Mouse (Mus musculus) thymus, postnatal 4 days (tissue): ENCODE measurements around the gene Ncor2.

Experiments used
- DNase-seq: peaks from one replicate; pipeline ENCODE4 v3.0.0; 2021

Gene Ncor2

GRCm38 (mm10) chr5:125083674-125084073 lies 95.3 kb downstream of the Ncor2 start:
- no peak for DNase-seq

GRCm38 (mm10) chr5:125081318-125082101 lies 97.5 kb downstream of the Ncor2 start:
- no peak for DNase-seq

GRCm38 (mm10) chr5:125080787-125081317 lies 98.2 kb downstream of the Ncor2 start:
- no peak for DNase-seq

- no peak for DNase-seq
Measured at GRCm38 (mm10) chr5:125080352-125080751, 98.7 kb downstream of the Ncor2 start.

GRCm38 (mm10) chr5:125078220-125078619 lies 100.8 kb downstream of the Ncor2 start:
- no peak for DNase-seq

GRCm38 (mm10) chr5:125076183-125076582 lies 102.8 kb downstream of the Ncor2 start:
- no peak for DNase-seq

GRCm38 (mm10) chr5:125074571-125075171 lies 104.3 kb downstream of the Ncor2 start:
- no peak for DNase-seq

- no peak for DNase-seq
Measured at GRCm38 (mm10) chr5:125073896-125074295, 105.1 kb downstream of the Ncor2 start.

GRCm38 (mm10) chr5:125073335-125073734 lies 105.7 kb downstream of the Ncor2 start:
- DNase-seq = no peak

- no peak for DNase-seq
Measured at GRCm38 (mm10) chr5:125072425-125072824, 106.6 kb downstream of the Ncor2 start.

- DNase-seq = no peak
Measured at GRCm38 (mm10) chr5:125071919-125072318, 107.1 kb downstream of the Ncor2 start.

- DNase-seq = no peak
Measured at GRCm38 (mm10) chr5:125070399-125070798, 108.6 kb downstream of the Ncor2 start.

- DNase-seq = no peak
Measured at GRCm38 (mm10) chr5:125069916-125070315, 109.1 kb downstream of the Ncor2 start.

GRCm38 (mm10) chr5:125069426-125069825 lies 109.6 kb downstream of the Ncor2 start:
- DNase-seq = no peak

- no peak for DNase-seq
Measured at GRCm38 (mm10) chr5:125068371-125068951, 110.6 kb downstream of the Ncor2 start.

- DNase-seq = no peak
Measured at GRCm38 (mm10) chr5:125067673-125068072, 111.3 kb downstream of the Ncor2 start.

- peak; percentile 92 for DNase-seq
Measured at GRCm38 (mm10) chr5:125066479-125067471, 112.2 kb downstream of the Ncor2 start.

GRCm38 (mm10) chr5:125063015-125063414 lies 116.0 kb downstream of the Ncor2 start:
- DNase-seq = no peak

GRCm38 (mm10) chr5:125058267-125058668 lies 120.8 kb downstream of the Ncor2 start:
- DNase-seq = peak; percentile 71

GRCm38 (mm10) chr5:125057555-125058266 lies 121.3 kb downstream of the Ncor2 start:
- DNase-seq = peak; percentile 61

- peak; percentile 55 for DNase-seq
Measured at GRCm38 (mm10) chr5:125056696-125057554, 122.1 kb downstream of the Ncor2 start.
